Mouse (Mus musculus) small intestine, adult 2 months (tissue): ENCODE results near the gene Efcab3.

Source experiments
- CTCF ChIP-seq: fragments of 200-500 bp; IDR thresholded peaks from 2 replicates; pipeline ENCODE4 v1.5.1; 2012; ENCODE audit warnings: low read depth, mild to moderate bottlenecking, control low read depth, inconsistent platforms, low read length, moderate library complexity, mixed read lengths; ENCODE audit not compliant: insufficient replicate concordance, insufficient read length; ENCODE audit errors: extremely low read depth
- POLR2A ChIP-seq: fragments of 200-500 bp; IDR thresholded peaks from 2 replicates; pipeline ENCODE4 v1.6.1; 2012; ENCODE audit warnings: low read depth, mild to moderate bottlenecking, control low read depth, inconsistent platforms, low read length, moderate library complexity

DNA sequence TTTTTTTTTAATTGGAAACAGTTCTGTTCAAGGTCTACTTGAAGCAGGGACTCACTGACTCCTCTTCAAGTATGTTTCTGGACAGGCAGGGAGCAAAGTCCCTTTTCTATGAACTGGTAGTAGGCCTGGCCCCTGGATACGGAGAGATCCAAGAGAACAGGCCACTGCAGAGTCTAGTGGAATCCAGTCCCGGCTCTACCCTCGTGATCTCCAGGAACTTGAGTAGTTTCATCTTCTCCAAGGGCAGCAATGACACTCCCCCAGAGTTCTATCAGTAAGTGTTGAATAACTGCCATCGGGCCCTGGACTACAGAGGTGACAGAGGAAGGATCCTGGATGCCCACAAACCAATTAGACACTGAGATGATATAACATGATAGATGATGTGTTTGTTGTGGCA is 92.5 kb downstream of the Efcab3 start:
- TF ChIP-seq CTCF (no peak), POLR2A (no peak)
